Comparison of ENCODE assay signal across 8 mouse cellular contexts in the genomic region with DNA sequence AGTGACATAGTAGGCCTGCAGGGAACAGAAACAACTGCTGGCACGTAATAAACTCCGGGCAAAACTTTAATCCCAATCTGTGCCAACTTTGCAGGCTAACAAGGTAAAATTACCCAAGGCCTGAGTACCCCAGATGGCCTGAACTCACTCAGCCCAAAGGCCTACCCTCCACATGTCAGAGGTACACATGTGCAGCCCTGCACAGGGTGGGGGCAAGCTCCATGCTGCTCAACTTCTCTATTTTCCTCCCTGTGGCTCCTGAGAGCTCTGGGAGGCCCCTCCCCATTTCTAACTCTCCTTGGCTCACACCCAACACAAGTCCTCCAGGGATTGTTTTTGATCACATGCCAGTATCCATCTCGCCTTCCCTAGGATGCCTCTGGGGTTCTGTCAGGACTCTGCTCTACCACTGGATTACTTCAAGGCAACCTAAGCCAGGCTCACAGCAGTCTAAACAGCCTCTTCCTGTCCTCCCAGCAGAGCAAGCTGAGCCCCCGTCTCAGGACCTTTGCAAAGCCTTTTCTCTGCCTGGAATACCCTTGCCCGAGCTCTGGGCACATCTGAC. TPM values are rescaled to one million over a fixed set of nuclear protein-coding genes. Genes with fewer than 3 reads are reported as not detected.
DNase-seq lines count a peak whose midpoint lies in the region; ATAC-seq and TF ChIP-seq lines count a peak whose summit lies in the region.
"Had no signal": no experiment of that assay in that cellular context is flagged by ENCODE, and none has a peak within 500 bp of the region (broad histone marks: within the 10 kb centered on the region; RNA-seq: fewer than 3 reads in every experiment).

No protein-coding gene starts in this region.

- peaks cover 83% of the 10 kb centered on the region for H3K4me1 ChIP-seq in embryonic facial prominence, embryonic 10.5 days
- peaks cover 37% of the 10 kb centered on the region for H3K4me1 ChIP-seq in forebrain, postnatal 0 days (ENCODE audit: insufficient read depth)
- H3K4me1 ChIP-seq in midbrain, embryonic 15.5 days, result peaks cover 92% of the 10 kb centered on the region

- ATAC-seq in forebrain, postnatal 0 days, result no peak
- no peak; the same call in 1 of the 2 replicates for ATAC-seq in midbrain, embryonic 15.5 days (replicated peaks)

- no peak overlapping the region for H3K4me3 ChIP-seq in left cerebral cortex, adult 2 months
- no peak overlapping the region for H3K4me3 ChIP-seq in embryonic facial prominence, embryonic 10.5 days
- no peak overlapping the region for H3K4me3 ChIP-seq in forebrain, postnatal 0 days (ENCODE audit: low read depth, low read length)
- no peak overlapping the region for H3K4me3 ChIP-seq in midbrain, embryonic 15.5 days

- DNase-seq in left cerebral cortex, adult 2 months (ENCODE audit: extremely low spot score in 1 of 2, low spot score in 2 of 2), result no peak
- no peak for DNase-seq in left cerebral cortex, postnatal 4 days
- no peak for DNase-seq in embryonic facial prominence, embryonic 10.5 days (ENCODE audit: low spot score)
- peak; percentile 60 for DNase-seq in forebrain, postnatal 0 days
- no peak for DNase-seq in layer of hippocampus, adult 9-10 months (ENCODE audit: low spot score)
- no peak for DNase-seq in adrenal gland, adult 2 months
- DNase-seq: thymus, adult 18-20 months had no signal

- no peak overlapping the region for H3K4me2 ChIP-seq in forebrain, postnatal 0 days (ENCODE audit: low read depth)
- no peak overlapping the region for H3K4me2 ChIP-seq in midbrain, embryonic 15.5 days

- no peak for TF ChIP-seq CTCF in left cerebral cortex, adult 2 months (IDR thresholded peaks at IDR 0.05)
- TF ChIP-seq CTCF in forebrain, postnatal 0 days (IDR thresholded peaks at IDR 0.05; ENCODE audit: low read depth), result no peak

- intact Hi-C loops in left cerebral cortex, adult 2 months (cut with DNase I), result no loop called here
- intact Hi-C loops in left cerebral cortex, postnatal 4 days (cut with DNase I), result no loop called here

- 54% methylated on average over 5 of the region's 5 CpGs for WGBS in embryonic facial prominence, embryonic 10.5 days
- 30% methylated on average over 5 of the region's 5 CpGs for WGBS in forebrain, postnatal 0 days
- WGBS in midbrain, embryonic 15.5 days, result 45% methylated on average over 5 of the region's 5 CpGs

- H3K27ac ChIP-seq in left cerebral cortex, adult 2 months, result peak overlapping the region; percentile 4; the same call in 1 of the 2 replicates
- peak overlapping the region; percentile 58; the same call in 1 of the 2 replicates for H3K27ac ChIP-seq in embryonic facial prominence, embryonic 10.5 days (replicated peaks)
- H3K27ac ChIP-seq in forebrain, postnatal 0 days (ENCODE audit: low read depth, low read length), result 0 out of 2 replicates have a peak overlapping the region, but pooled peaks have one; percentile 23
- peak overlapping the region; percentile 64 for H3K27ac ChIP-seq in midbrain, embryonic 15.5 days

- H3K36me3 ChIP-seq in embryonic facial prominence, embryonic 10.5 days (replicated peaks), result peaks cover 10% of the 10 kb centered on the region; the same call in 1 of the 2 replicates
- H3K36me3 ChIP-seq in forebrain, postnatal 0 days (ENCODE audit: insufficient read depth), result no peaks in the 10 kb centered on the region
- H3K36me3 ChIP-seq in midbrain, embryonic 15.5 days (replicated peaks), result no peaks in the 10 kb centered on the region

- no peaks in the 10 kb centered on the region for H3K9me3 ChIP-seq in embryonic facial prominence, embryonic 10.5 days
- no peaks in the 10 kb centered on the region for H3K9me3 ChIP-seq in forebrain, postnatal 0 days (ENCODE audit: low read length)
- no peaks in the 10 kb centered on the region for H3K9me3 ChIP-seq in midbrain, embryonic 15.5 days

- peaks cover 26% of the 10 kb centered on the region; the same call in 1 of the 2 replicates for H3K27me3 ChIP-seq in embryonic facial prominence, embryonic 10.5 days (replicated peaks; ENCODE audit: low read depth, poor library complexity, severe bottlenecking)
- no peaks in the 10 kb centered on the region for H3K27me3 ChIP-seq in forebrain, postnatal 0 days (ENCODE audit: insufficient read depth, low read length)
- no peaks in the 10 kb centered on the region for H3K27me3 ChIP-seq in midbrain, embryonic 15.5 days (replicated peaks)

- H3K9ac ChIP-seq in forebrain, postnatal 0 days, result no peak overlapping the region
- H3K9ac ChIP-seq in midbrain, embryonic 15.5 days, result 0 out of 2 replicates have a peak overlapping the region, but pooled peaks have one; percentile 12

RNA-seq across cellular contexts. Expression of gene Tcf20, which starts 50.2 kb away (rescaled TPM):
- total RNA-seq in left cerebral cortex, adult 2 months (2021), result 100 to 1,000 TPM; 231 to 245 TPM
- total RNA-seq in left cerebral cortex, postnatal 4 days (2021), result 100 to 1,000 TPM; 142 to 145 TPM
- 8.4 and 8.5 TPM in 2 replicates for polyA plus RNA-seq in embryonic facial prominence, embryonic 10.5 days (2016; fragmentation: Nextera tagmentation; extraction: Ambion mirVana)
- 120 and 150 TPM in 2 replicates for total RNA-seq in forebrain, postnatal 0 days (2014; rRNA removed)
- 10.3 and 12.2 TPM in 2 replicates for polyA plus RNA-seq in forebrain, postnatal 0 days (2015; fragmentation: Nextera tagmentation; extraction: Ambion mirVana)
- polyA plus RNA-seq in midbrain, embryonic 15.5 days (2015; fragmentation: Nextera tagmentation; extraction: Ambion mirVana), result 15.1 and 15.9 TPM in 2 replicates
- total RNA-seq in adrenal gland, adult 2 months (2021), result 100 to 1,000 TPM in 1 of 2 experiments, 10 to 100 TPM in 1; 80.6 to 103 TPM
- polyA plus RNA-seq in adrenal gland, adult 2 months (2012; rRNA removed), result 13.9 and 27.7 TPM in 2 replicates

Comparison
In these comparisons a context has a peak if more than half of its experiments do, and no peak if none do; other contexts are left out.
1. H3K27ac ChIP-seq: peak in every context shown above with its lines; median percentile 64 in midbrain, embryonic 15.5 days; 58 in embryonic facial prominence, embryonic 10.5 days; 23 in forebrain, postnatal 0 days; 4 in left cerebral cortex, adult 2 months.